Mouse (Mus musculus) kidney, adult 8-10 months (tissue): Measurements from ENCODE around the gene Ackr3.

ENCODE experiments used
- DNase-seq, 2 experiments: peaks; one replicate each; pipeline ENCODE4 v3.0.0; 2022

Gene Ackr3

DNA sequence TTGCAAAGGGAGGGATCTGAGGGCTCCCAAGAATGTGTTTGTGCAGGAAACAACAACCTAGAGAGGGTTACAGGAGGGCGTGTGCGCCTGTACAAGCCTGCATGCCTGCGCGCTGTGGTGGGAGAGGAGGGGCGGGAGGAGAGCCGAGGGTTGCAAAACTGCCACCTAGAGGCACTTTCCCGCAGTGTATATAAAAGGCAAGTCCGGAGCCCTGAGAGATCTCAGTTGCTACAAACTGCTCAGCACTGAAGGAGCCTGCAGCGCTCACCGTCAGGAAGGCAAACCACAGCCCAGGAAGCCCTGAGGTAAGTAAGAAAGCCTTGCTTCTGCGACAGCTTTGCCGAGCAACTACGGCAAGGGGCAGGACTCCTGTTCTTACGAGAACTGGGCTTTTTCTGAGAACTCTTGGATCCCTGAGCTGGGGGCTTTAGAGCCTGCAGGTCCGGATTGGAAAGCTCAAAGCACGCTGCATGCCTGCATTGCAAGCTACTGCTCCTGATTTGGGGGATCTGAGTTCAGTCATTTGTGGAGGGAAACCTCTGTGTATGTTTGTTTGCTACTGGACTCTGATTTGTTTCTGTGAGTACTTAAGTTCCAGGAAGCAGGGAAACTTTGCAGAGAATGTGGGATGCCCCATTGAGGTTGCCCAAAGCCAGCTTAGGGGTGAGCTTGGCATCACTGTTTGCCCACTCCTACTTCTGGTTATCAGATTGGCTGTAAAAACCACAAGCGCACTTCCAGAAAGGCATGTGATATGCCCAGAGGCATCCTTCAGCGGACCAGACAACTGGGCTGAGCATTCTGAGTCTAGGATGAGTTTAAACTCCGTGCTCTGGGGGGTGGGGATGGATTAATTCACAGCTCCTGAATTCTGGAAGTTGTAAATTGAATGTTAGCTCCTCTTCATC is at the start of gene Ackr3:
TSS of gene Ackr3 (plus strand) at position 198 of the 908 bp plus-strand sequence.
- DNase-seq: peak; percentile 82 to 88

DNA sequence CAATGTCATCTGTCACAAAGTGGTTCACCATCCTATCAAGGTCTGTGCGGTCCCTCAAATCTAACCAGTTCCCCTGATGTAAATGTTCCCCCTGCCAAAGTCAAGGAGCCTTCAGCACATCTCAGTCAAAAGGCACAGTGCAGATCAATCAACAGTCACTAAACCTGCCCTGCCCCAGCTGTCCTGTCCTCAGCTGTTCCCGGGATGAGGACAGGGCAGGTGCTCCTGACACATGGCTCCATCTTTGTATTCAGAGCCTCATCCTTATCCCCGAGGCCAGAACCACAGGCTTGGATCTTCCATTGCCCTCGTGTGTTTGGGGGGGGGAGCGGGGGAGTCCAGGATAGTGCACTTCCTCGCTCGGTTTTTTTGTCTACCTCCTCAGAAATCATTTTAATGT is 47.2 kb upstream of the Ackr3 start:
- DNase-seq: no peak

DNA sequence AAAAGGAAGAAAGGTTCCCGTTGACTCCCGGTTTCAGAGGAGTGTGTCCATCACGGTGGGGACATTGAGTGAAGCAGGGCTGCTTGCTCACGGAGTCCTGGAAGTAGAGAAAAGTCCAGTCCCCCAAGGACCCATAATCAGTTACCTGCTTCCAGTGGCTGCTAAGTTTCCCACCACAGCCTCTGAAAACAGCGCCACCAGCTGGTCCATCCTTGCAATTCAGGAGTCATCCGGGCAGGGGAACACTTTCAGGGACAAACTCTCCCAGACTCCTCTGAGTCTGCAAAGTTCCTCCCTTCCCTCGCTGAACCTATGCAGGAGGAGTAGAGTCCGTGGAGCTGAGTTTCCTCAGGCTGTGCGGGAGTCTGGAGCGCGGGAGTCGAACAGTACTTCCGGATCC is 43.9 kb upstream of the Ackr3 start:
- DNase-seq: no peak

DNA sequence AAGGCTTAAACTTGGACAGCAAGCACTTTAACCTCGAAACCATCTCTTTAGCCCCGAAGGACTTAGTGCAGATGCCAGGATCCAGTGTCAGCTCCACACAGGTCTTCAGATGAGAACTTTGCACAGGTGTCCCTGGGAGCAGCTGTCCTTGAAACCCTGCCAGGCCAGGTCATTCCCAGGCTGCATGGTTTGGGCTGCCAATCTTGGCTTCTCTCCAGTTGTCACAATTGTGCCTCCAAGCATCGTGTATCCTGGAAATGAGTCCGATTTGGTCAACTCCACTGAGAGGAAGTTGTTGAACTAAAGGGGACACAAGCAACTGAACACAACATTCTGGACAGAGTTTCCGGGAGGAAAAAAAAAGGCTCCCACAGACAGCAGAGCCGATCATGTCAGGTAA is 42.2 kb upstream of the Ackr3 start:
- DNase-seq: peak; percentile 25 to 40

GRCm38 (mm10) chr1:90162379-90162857 is 41.4 kb upstream of the Ackr3 start:
- DNase-seq: no peak

DNA sequence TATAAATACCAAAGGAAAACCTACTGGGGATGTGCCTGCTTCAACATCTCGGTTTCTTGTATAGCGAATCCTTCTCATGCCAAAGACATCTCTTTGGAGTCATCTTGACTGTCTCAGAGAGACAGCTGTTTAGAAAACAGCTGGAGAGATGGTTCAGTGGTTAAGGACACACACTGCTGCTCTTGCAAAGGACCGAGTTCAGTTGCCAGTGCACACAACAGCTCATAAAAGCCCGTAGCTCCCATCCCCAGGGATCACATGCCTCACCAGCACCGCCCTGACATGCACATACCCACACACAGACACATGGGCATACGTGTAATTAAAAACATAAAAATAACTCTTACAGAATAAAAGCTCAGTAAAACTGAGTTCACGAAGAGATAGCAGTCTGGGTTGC is 40.6 kb upstream of the Ackr3 start:
- DNase-seq: no peak

GRCm38 (mm10) chr1:90164319-90164718 is 39.5 kb upstream of the Ackr3 start:
- DNase-seq: no peak

DNA sequence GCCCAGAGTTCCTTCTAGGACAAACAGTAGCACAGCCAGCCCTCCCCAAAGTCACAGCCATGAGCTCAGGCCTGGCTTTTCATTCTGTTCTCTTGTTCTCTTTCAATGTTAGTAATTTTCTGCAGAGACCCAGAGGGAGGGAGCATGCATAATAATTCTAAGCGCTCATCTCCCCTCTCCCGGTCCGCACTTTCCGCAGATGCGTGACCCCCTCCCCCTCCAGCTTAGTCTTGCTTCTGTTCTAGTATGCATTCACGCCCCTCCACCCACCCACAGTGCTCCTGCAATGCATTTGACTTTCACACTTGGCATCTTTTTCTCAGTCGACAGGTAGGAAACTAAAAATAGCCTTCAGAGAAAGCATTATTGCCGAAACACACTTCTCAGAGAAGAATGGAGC is 29.4 kb upstream of the Ackr3 start:
- no peak for DNase-seq

- DNase-seq: no peak
Measured at GRCm38 (mm10) chr1:90176223-90176622, 27.6 kb upstream of the Ackr3 start.

DNA sequence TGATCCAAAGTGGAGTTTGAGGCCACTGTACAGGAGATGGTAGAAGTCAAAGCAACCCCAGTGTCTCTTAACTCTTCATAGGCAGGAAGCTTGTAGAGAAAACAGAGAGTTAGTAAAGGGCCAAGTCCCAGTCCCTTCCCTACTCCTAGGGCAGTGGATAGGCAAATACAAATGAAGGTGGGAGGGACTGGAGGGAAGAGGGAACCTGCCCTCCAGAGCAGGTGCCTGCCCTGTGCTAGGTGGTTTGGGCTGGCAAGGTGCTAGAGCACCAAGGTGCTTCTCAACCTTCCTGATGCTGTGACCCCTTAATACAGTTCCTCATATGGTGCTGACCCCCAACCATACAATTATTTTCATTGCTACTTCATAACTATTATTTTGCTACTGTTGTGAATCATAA is 26.2 kb upstream of the Ackr3 start:
- DNase-seq: no peak

- no peak for DNase-seq
Measured at GRCm38 (mm10) chr1:90177978-90178377, 25.8 kb upstream of the Ackr3 start.

GRCm38 (mm10) chr1:90180479-90180878 is 23.3 kb upstream of the Ackr3 start:
- DNase-seq: no peak

- DNase-seq: no peak
Measured at GRCm38 (mm10) chr1:90180966-90181699, 22.6 kb upstream of the Ackr3 start.

- DNase-seq: no peak
Measured at GRCm38 (mm10) chr1:90182521-90182920, 21.3 kb upstream of the Ackr3 start.

DNA sequence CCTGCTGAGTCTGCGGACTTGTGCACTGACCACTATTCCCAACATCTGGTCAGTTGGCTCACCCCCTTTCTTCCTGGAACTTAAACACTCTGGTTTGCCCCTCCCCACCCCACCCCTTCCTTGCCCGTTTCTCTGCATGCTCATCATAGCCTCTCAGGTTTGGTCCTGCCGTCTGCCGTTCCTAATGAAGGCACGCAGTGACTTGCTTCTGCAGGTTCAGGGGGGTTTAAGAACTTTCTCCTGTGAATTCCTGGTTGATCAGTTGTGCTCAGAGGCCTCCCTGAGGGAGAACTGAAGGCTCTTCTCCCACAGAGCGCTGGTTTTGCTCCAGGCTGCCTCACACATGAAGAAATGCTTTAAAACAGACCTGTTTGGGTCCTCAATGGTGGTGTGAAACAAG is 20.2 kb upstream of the Ackr3 start:
- DNase-seq: no peak

DNA sequence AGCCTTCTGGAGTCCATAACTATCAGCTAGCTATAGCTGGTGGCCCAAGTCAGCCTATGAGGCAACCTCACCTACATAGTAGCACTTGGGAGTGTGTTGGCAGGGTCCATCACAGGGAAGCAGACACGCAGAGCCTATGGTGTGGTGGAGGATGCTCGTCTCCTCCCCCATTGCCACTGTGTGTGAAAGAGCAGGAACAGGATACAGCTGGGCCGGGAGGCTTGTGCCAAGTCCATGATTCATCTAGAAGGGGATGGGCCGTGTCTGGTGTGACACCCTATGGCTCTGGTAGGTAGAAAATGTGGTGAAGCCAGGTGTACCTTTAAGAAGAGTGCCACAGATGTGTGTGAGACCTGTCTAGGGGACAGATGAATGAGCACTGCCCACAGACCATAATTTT is 17.6 kb upstream of the Ackr3 start:
- no peak for DNase-seq

- no peak for DNase-seq
Measured at GRCm38 (mm10) chr1:90186874-90187273, 16.9 kb upstream of the Ackr3 start.

- DNase-seq: no peak
Measured at GRCm38 (mm10) chr1:90189046-90189445, 14.7 kb upstream of the Ackr3 start.

- no peak for DNase-seq
Measured at GRCm38 (mm10) chr1:90201246-90201645, 2.5 kb upstream of the Ackr3 start.

DNA sequence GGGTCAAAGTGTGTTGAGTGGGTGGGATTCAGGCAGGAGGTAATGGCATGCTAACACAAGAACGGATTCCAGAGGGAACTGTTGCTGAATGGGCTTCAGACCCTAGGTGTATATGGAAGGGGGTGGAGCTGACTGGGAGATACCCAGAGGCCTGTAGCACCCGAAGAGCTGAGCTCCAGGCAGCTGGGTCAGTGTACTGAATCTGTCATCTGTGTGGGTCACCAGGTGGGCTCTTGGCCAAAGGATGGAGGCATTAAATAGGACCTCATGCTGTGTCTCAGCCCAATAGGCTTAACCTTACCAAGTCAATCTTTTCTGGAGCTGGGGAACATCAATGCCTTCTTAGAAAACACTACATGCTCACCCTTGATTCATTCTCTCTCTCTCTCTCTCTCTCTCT is 2.1 kb upstream of the Ackr3 start:
- DNase-seq: no peak

GRCm38 (mm10) chr1:90202207-90202978 is 1.4 kb upstream of the Ackr3 start:
- peak; percentile 68 to 81 for DNase-seq

DNA sequence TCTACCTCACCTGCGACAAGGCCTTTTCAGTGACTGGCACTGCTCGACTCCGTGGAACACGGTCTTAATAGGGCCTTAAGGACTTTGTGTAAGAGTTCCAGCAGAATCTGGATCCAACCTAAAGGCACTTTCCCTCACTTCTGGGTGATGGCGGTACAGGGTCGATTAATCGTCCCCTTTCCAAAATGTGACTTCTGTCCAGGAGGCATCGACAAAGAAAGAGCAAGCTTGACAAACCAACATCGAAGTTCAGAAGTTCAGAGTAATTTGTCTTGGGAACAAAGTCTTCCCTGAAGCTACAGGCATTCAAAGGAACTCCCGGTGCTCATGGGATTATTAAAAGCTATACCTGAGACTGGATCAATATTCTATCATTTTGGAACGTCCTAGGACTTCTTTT is 439 bp upstream of the Ackr3 start:
- no peak for DNase-seq

- no peak for DNase-seq
Measured at GRCm38 (mm10) chr1:90204821-90205220, 1.0 kb downstream of the Ackr3 start.
